29 mouse cellular contexts compared by ENCODE assay signal in genomic region chr11:7912036-7912435, GRCm38 (mm10).
DNase-seq lines count a peak whose midpoint lies in the region; ATAC-seq and TF ChIP-seq lines count a peak whose summit lies in the region.
"Had no signal": no experiment of that assay in that cellular context is flagged by ENCODE, and none has a peak within 500 bp of the region (broad histone marks: within the 10 kb centered on the region; RNA-seq: fewer than 3 reads in every experiment).

No protein-coding gene starts in this region.

- no peaks in the 10 kb centered on the region for H3K27me3 ChIP-seq in forebrain, postnatal 0 days (ENCODE audit: insufficient read depth, low read length)
- no peaks in the 10 kb centered on the region for H3K27me3 ChIP-seq in forebrain, embryonic 12.5 days
- H3K27me3 ChIP-seq: embryonic facial prominence, embryonic 13.5 days; forebrain, embryonic 13.5 days; heart, embryonic 13.5 days had no signal

- no peaks in the 10 kb centered on the region for H3K9me3 ChIP-seq in forebrain, postnatal 0 days (ENCODE audit: low read length)
- no peaks in the 10 kb centered on the region for H3K9me3 ChIP-seq in forebrain, embryonic 12.5 days
- H3K9me3 ChIP-seq: embryonic facial prominence, embryonic 10.5 days; embryonic facial prominence, embryonic 13.5 days; forebrain, embryonic 13.5 days; heart, embryonic 10.5 days; heart, embryonic 13.5 days had no signal

- no peak overlapping the region for H3K9ac ChIP-seq in forebrain, postnatal 0 days
- no peak overlapping the region for H3K9ac ChIP-seq in forebrain, embryonic 12.5 days
- H3K9ac ChIP-seq: embryonic facial prominence, embryonic 13.5 days; forebrain, embryonic 13.5 days; heart, embryonic 13.5 days; hindbrain, embryonic 14.5 days had no signal

- no peaks in the 10 kb centered on the region for H3K36me3 ChIP-seq in forebrain, postnatal 0 days (ENCODE audit: insufficient read depth)
- no peaks in the 10 kb centered on the region for H3K36me3 ChIP-seq in forebrain, embryonic 12.5 days (replicated peaks)
- H3K36me3 ChIP-seq: embryonic facial prominence, embryonic 10.5 days; embryonic facial prominence, embryonic 13.5 days; heart, embryonic 10.5 days; heart, embryonic 13.5 days had no signal

- DNase-seq in adrenal gland, postnatal 25 days, result peak; percentile 1
- no peak for DNase-seq in adrenal gland, postnatal 4 days (ENCODE audit: low spot score in 2 of 2)
- DNase-seq in forebrain, postnatal 0 days, result peak; percentile 2
- DNase-seq in ovary, adult 18-20 months (ENCODE audit: low spot score), result peak; percentile 7
- no peak for DNase-seq in ovary, postnatal 10 days (ENCODE audit: low spot score)
- DNase-seq: adrenal gland, adult 2 months; adrenal gland, postnatal 14 days; cerebellum, adult 18-20 months; cerebellum, adult 9-10 months; cerebellum, postnatal 36 days; embryo, embryonic 11 days; gastrocnemius, adult 2 months; gastrocnemius, postnatal 14 days; heart, adult 2 months; heart, postnatal 14 days; heart, postnatal 4 days had no signal

- H3K4me3 ChIP-seq in forebrain, postnatal 0 days (ENCODE audit: low read depth, low read length), result no peak overlapping the region
- no peak overlapping the region for H3K4me3 ChIP-seq in forebrain, embryonic 12.5 days (replicated peaks)
- H3K4me3 ChIP-seq: embryonic facial prominence, embryonic 10.5 days; embryonic facial prominence, embryonic 13.5 days; erythroblast, embryonic 14.5 days; forebrain, embryonic 13.5 days; gastrocnemius, adult 2 months; heart, adult 2 months; heart, embryonic 10.5 days; heart, embryonic 13.5 days had no signal

- H3K27ac ChIP-seq in forebrain, postnatal 0 days (ENCODE audit: low read depth, low read length), result no peak overlapping the region
- H3K27ac ChIP-seq in forebrain, embryonic 12.5 days, result no peak overlapping the region
- H3K27ac ChIP-seq: embryonic facial prominence, embryonic 10.5 days; embryonic facial prominence, embryonic 13.5 days; forebrain, embryonic 13.5 days; gastrocnemius, adult 2 months; heart, adult 2 months; heart, embryonic 10.5 days; heart, embryonic 13.5 days; hindbrain, embryonic 14.5 days; hindbrain, postnatal 0 days had no signal

- no peak overlapping the region for H3K4me2 ChIP-seq in forebrain, postnatal 0 days (ENCODE audit: low read depth)
- no peak overlapping the region for H3K4me2 ChIP-seq in forebrain, embryonic 12.5 days
- H3K4me2 ChIP-seq: embryonic facial prominence, embryonic 13.5 days; forebrain, embryonic 13.5 days; heart, embryonic 13.5 days; hindbrain, embryonic 14.5 days had no signal

- no peaks in the 10 kb centered on the region for H3K4me1 ChIP-seq in forebrain, postnatal 0 days (ENCODE audit: insufficient read depth)
- no peaks in the 10 kb centered on the region for H3K4me1 ChIP-seq in forebrain, embryonic 12.5 days
- H3K4me1 ChIP-seq: embryonic facial prominence, embryonic 10.5 days; embryonic facial prominence, embryonic 13.5 days; forebrain, embryonic 13.5 days; heart, embryonic 10.5 days; heart, embryonic 13.5 days had no signal

- no peak for ATAC-seq in forebrain, postnatal 0 days
- no peak for ATAC-seq in forebrain, embryonic 12.5 days (ENCODE audit: low FRiP score)
- no peak for ATAC-seq in activated CD4-positive, CD25-positive, alpha-beta regulatory T cell, adult 4 months
- ATAC-seq: forebrain, embryonic 13.5 days; forebrain, embryonic 16.5 days; hindbrain, postnatal 0 days; inflammation-experienced regulatory T-cells, adult 6 months; intestine, embryonic 16.5 days had no signal

- no peak for TF ChIP-seq CTCF in forebrain, postnatal 0 days (IDR thresholded peaks at IDR 0.05; ENCODE audit: low read depth)

- WGBS in forebrain, postnatal 0 days, result 82% methylated on average over 3 of the region's 3 CpGs
- WGBS in forebrain, embryonic 12.5 days, result 80% methylated on average over 3 of the region's 3 CpGs

Comparison
In these comparisons a context has a peak if more than half of its experiments do, and no peak if none do; other contexts are left out.
1. DNase-seq: peak in adrenal gland, postnatal 25 days (single experiment), forebrain, postnatal 0 days (single experiment) and ovary, adult 18-20 months (single experiment); none in adrenal gland, postnatal 4 days (0 of 2) and ovary, postnatal 10 days (single experiment).